Mouse (Mus musculus) cerebellum, adult 8-10 months (tissue): Measurements from ENCODE around the gene 4930404H24Rik.

Source experiments
- DNase-seq: peaks from one replicate; pipeline ENCODE4 v3.0.0; 2022

4930404H24Rik gene

DNA sequence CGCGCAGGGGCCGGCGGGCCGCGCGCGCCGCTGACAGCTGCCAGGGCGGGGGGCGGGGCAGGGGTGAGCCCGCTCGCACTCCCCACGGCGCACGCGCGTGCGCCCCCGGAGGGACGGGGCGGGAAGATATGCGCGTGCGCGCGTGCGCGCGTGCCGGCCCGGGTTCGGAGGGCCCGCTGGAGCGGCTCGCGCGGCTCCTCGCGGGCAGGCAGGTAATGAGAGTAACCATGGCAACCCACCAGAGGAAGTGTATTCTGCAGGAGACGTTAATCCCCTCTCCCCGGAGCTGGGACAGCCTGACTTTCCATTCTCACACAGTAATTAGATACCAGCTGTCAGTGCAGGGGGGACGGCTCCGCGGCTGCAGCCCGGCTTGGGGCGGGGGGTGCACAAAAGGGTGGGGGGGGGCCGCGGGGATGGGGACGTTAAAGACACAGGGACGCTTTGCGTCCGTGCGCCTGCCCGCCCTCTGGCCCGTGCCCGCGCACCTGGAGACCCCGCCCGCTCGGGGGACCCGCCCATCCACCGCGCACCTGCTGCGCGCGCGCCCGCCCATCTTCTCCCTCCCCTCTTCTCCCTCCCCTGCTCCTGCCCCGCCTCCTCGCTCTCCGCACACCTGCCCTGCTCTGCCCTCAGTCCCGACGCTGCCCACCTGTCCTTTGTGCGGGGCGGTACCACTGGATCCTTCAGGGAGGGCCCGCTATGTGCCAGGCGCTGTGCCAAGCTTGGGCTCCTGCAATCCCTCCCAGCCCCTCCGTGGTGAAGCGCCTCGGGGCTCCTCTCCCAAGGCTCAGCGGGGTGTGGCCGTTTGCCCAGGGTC, at the start of gene 4930404H24Rik:
Gene 4930404H24Rik, plus strand, starts transcription at position 218 of the 820 bp plus-strand sequence.
- peak; percentile 81 for DNase-seq

DNA sequence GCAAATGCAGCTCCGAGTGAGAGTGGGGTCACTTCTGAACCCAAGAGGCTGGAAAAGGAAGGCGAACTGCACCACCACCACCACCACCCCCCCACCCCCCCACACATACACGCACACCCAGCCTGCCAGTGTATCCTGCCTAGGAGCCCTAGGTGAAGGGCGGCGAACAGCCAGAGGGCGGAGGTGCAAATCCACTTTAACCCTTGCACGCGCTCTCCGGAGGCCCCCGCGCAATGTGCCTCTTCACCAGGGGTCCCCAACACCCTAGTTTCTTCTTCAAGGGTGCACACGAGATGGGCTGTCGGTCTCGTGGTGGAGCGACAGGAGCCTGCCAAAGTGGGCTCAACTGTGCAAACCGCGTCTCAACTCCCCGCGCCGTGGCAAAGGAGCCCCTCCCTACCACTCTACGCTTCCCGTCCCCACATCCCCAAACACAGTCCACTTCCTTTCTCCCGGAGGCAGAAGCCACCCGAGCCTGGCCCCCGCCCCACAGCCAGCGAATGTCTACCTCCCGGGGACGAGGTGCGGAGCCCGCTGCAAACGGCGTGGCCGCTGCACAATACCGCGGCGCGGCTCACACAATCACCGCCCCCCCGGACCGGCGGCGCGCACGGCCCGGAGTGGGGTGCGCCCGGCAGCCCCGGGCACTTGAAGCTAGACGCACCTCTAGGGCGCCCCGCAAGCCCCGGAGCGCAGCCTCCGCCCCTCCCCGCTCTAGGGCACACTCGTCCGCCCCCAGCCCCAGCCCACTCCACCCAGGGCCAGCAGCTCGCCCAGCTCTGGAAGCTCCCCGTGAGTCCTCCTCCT, 49.0 kb upstream of the 4930404H24Rik start:
- DNase-seq: no peak

DNA sequence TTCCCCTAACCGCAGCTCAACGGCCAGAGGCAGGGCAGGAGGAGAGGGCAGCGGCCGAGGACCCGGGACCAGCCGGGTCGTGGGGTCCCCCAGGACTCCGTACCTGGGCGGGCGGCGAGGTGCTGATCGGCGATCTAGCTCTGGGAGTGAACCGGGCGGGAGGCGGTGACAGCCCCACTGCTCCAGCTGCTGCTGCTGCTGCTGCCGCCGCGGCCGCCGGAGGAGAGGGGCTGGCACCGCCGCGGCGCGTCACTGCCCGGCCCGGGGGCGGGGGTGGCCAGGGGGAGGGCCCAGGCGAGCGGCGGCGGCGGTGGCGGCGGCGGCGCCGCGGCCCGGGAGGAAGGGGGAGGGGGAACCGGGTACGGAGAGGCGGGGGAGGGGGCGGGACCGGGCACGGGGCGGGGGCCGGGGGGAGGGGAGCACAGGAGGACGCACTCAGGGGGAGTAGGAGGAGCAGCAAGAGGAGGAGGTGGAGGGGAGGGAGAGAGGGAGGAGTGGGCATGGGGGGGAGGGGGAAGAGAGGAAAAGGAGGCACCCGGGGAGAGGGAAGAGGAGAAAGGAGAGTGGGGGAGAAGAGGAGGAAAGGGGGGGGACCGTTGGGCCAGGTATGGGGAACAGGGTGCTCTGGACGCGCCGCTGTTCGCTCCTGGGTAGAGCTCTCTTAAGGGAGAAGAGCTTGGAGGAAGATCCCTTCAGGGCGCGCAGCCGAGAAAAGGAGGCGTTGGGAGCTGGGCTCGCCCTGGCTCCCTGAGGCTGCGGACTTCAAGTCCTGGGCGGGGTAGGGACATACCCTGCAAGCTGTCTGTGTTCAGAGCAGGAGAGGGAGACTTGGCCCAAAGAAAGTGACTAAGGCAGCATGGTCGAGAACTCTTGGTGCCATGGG, 48.1 kb upstream of the 4930404H24Rik start:
- no peak for DNase-seq

DNA sequence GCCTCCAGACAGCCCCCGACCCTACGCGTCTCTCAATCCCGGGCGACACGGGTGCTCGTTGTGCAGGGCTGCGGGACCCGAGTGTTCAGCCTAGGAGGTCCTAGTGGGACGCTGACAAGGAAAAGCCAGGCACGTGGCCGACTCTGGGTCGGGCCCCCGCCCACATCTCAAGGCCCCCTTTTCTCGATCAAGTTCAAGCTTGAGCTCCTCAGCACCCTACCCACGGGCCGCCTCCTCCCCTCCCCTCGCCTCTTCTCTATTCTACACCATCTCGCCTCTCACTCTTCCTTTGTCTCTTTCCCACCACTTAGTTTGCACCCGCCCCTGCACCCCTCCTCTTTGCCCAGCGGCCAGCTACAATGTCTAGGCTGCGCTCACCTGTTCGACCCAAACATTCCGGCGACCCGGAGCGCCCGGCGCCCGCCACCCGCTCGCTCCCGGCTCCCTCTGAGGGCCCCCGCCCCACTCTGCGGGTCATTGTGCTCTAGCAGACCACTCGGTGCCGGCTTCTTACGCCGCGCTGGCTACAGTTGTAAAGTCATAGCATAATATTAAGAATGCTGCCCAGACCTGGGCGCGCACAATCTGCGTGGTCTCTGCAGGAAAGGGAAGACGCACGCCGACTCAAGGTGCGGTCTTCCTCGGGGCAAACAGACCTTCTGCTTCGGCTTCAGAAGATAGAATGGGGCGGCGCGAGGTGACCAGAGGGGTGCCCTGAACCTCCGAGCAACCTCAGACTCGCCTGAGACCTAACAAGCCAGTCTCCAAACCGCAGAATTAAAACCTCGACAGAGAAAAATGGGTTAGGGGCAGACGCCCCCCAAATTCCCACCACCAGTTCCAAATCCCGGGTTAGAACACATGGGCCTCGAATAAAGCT, 47.2 kb upstream of the 4930404H24Rik start:
- no peak for DNase-seq

DNA sequence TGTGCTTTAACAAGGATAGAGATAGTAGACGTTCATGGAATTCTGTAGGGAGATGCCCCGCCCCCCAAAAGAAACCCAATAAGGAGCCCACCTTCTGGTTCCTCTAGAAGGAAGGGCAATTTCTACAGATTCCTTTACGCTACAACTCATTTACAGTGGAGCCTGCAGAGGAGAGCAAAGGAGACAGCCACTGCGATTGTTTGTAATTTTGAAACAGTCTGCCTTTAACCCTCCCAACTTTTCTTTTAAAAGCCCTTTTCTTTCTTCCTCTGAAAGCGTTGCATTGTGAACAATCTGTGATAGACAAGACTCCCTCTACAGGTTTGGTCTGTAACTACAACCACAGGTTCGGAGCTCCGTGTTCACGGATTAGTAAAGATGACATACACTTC, 46.6 kb upstream of the 4930404H24Rik start:
- DNase-seq: peak; percentile 65

DNA sequence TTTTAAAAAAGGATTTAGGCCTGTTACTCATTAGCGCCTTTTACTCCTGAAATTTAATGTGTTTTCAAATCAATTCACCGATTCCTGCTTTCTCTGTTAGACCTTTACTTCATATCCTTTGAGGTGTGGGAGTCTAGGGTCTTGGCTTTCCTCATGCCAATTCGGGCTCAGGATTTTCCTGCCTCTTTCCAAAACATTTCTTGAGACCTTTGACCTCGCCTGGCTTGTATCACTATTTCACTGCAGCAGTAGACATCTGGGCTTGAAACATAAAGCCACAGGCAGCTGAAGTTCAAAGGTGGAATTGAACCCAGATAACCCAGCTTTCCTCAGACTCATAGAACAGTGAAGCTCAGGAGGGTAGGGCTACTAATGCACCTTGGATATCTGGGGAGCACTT, 46.1 kb upstream of the 4930404H24Rik start:
- DNase-seq: no peak

DNA sequence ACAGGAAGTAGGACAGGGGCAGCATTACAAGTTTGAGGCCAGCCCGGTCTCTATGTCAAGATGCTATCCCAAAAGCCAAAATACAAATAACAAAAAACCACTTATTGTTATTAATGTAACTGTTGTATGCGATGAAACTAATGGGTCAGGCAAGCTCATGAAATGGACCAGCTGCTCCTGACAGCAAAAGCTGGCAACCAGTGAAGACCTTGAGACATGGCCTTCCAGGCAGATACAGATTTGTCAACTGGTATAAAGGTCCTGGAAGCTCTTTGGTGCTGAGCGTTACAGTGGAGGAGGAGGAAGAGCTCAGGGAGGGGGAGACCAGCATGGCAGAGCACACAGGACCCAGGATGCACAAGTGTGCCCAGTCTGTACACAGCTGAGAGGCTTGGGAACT, 44.9 kb upstream of the 4930404H24Rik start:
- DNase-seq: no peak

DNA sequence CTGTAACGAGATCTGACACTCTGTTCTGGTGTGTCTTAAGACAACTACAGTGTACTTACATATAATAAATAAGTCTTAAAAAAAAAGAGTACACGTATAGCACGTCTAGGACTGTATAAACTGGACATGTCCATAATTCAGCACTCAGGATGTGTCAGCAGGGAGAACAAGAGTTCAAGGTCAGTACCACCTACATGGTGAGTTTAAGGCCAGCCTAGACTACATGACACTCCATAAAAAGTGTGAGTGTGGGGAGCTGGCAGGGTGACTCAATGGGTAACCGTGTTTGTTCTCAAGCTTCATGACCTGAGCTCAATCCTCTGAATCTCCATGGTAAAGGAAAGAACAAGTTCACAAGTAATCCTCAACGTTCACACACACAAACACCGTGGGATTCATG, 44.1 kb upstream of the 4930404H24Rik start:
- DNase-seq: no peak

DNA sequence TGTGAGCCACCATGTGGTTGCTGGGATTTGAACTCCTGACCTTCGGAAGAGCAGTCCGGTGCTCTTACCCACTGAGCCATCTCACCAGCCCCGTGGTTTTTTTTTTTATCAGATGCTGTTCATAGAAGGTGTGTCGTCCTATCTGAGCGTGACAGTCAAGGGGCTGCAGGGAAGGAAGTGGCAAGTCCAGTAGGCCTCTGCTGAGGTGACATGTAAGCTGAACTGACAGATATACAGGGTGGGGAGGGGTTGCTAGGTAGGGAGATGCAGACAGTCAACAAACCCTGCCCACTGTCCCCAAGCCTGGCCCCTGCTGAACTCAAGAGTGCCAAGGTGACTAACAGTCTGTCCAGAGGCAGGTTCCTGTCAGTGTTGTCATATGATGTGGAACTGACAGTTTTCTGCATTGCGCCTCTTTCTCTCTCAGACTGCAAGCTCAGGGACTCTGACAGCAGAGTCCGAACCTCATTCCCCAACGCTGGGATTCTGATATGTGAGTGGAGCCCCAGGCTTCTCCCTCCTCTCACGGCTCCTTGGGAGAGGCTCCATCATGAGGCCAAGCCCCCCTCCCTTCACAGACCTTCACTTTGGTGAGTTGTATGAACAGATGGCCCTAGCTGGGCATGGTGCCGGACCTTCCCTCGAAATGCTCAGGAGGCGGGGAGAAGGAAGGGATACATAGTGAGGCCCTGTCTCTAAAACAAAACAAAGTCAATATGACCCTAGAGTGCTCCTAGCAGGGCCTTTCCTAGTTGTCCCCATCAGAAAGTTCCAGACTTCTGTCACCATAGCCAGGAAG, 38.4 kb upstream of the 4930404H24Rik start:
- DNase-seq: peak; percentile 71

DNA sequence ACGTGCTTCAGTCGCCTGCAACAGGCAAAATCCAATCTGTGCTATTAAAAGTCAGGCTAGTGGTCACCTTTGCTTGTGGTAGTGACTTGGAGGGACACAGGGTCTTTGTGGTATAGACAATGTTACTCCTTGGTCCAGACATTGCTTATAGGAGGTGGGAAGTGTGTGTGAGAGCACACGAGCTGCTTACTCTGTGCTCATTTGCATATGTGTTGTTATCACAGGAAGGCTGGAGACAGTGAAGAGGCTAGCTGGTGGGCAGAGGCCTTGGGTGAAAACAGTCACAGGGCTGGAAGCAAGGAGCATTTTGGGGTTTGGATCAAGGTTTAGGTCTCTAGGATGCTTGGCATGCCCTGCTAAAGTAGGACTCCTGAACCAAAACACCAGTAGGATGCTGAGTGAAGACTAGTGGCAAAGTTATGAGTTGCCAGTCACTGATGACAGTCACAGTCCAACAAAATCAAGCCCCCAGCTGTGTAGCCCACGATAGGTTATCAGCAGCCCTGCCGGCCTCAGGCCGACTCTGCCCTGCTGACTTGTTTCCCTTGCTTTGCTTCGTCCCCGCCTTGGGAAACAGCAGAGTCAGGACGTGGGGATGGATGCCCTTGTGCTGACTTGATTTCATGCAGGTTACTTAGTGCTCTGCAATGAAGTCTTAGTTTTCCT, 37.6 kb upstream of the 4930404H24Rik start:
- no peak for DNase-seq

DNA sequence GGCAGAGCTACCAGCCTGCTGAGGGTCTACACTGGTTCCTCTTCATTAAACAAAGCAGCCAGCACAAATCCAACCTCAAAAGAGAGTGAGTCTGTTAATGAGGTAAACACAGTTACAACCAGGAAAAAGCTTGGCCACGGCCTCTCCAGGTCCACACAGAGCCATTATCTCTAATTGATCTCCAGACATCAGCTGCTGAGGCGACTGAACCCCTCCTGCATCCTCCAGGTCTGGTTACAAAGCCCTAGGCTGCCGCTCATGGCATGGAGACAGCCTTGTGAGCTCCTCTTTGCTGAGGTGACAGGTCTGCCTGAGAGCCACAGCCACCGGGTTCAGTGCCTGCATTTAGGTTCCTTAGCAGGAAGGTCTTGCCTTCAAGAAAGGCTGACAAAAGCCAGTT, 35.1 kb upstream of the 4930404H24Rik start:
- DNase-seq: no peak

DNA sequence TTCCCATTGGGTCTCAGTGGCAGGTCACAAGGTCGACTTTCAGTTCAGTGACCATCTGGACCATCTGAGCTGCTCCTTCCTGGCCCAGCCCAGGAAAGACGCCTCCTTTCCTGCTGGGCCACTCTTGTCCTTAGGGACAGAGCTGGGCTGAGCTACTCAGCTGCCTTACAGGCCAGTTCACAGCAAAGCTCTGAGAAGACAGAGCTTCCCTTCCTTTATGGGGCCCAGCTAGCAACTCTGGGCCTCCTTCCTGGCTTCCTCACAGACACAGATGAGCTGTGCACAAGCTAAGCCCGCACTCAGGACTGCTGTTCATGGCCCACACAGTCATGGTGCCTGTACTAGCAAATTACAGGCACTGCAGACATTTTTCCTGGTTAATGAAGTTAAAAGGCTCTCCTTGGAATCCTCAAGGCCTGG, 34.6 kb upstream of the 4930404H24Rik start:
- no peak for DNase-seq

DNA sequence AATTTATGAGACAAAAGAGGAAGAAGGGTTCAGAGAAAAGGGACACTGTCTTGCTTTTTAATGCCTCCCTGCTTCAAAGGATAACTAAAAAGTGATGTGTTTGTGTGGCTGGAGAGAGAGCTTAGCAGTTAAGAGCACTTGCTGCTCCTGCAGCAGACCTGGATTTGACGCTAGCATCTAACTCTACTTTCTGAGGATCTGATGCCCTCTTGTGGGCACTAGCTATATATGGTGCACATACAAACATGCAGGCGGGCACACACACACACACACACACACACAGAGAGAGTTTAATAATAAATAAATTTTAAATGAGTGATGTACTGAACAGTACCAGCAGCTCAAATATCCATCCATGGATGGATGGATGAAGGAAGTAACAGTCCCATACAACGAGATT, 29.3 kb upstream of the 4930404H24Rik start:
- DNase-seq: no peak

DNA sequence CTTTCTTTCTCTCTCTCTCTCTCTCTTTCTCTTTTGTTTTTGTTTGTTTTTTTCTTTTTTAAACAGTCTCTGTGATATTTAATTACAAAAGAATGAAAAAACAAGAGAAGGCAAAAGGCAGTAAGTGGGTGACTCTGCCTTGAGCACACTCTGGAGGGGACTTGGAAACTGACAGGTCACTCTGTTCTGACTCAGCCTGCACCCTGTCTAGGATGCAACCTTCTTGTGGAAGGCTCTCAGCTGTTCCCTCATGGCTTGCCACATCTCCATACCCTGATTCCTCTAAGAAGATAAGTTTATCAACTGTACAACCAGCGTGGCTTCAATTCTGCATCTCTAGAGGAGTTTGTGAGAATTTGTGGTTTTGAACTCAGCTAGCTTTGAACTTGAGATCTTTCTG, 25.2 kb upstream of the 4930404H24Rik start:
- DNase-seq: no peak

DNA sequence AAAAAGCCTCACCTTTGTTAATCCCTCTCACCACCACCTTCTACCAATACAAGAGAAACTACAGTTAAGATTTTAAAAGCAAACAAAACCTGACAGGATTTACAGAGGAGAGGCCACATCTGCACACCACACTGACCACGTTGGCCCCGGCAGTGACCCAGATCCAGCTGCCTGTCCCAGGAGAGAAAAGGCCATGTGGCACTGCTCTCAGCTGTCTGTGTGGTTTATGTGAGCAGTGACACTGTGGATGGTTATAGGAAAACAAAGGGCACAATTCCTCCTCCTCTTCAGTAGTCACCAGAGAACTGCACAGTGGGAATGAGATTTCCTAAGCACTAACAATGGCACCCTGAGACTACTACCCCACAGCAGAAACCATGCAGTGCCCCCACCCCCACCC, 23.3 kb upstream of the 4930404H24Rik start:
- DNase-seq: no peak

DNA sequence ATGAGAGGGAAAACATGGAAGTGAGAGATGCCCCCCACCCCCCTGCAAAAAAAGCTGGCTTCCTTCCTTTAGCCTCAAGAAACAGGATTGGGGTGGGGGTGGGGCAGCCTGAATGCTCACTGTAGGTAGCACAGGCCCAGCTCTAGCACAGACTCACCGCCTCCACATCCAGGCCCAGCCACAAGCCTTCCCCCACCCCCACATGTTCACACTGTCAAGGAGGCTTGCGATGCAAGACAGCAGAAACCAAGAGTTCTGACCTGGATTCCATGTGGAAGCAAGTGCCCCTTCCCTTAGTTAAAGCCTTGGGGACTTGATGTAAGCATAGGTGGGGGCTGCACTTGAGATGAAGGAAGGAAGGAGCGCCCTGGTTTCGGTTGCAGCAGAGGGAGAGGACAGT, 22.8 kb upstream of the 4930404H24Rik start:
- DNase-seq: no peak

DNA sequence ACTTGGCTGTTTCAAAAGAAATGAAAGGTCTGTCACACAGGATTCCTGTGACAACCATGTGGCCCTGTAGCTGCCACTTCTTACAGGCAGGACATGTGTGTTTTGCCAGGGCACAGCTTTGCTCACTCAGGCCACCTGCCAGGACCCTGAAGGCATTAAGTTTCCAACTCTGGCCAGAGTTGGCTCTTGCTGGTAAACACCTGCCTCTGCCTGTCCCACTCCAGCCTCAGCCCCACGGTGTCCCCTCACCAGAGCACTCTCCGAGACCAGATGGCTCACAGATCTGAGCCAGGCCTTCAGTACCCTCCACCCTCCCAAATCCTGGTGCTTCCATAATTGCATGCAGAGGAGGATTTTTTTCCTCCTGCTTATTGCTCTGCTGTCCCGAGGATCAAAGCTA, 21.6 kb upstream of the 4930404H24Rik start:
- DNase-seq: no peak

DNA sequence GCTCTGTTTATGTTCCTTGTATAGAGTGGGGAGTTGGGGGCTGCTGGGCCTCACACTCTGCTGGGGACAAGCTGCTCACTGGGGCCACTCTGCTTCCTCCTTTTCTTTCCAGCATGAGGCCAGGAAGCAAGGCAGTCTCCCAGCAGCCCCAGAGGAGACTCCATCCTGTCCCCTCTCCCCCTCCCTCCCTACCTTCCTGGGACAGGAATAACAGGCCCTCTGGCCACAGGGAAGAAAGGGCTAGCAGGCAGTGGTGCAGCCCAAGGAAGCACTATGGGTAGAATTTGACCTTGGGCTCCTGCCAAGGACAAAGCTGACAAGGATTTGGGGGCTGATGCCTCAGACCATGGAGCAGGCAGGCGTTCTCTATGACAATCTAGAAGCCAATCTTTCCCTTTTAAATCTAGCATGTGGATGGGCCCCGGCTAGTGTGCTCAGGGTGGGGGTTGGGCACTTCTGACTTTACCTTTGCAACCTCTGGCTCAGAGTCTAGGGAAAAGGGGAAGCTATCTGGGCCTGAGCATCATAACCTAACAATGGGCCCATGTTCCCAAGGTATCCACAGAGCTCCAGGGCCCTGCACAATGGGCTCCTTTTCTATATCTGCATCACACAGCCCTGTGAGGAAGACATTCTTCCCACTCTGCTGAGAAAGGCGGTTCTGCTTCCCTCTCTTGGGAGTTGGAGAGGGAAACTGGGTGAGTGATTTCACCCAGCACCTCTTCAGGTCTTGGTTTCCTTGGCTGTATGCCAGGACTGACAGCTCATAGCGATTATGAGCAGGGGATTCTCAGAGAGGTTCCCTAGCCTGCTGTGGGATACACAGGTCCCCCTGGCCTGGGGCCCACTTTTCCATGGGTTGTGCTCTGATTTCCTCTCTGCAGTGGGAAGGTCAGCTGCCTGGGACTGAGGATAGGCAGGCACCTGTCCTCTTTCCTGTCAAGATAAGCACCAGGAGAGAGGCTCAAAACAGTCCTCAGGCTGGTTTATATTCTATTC, 17.2 kb upstream of the 4930404H24Rik start:
- no peak for DNase-seq

DNA sequence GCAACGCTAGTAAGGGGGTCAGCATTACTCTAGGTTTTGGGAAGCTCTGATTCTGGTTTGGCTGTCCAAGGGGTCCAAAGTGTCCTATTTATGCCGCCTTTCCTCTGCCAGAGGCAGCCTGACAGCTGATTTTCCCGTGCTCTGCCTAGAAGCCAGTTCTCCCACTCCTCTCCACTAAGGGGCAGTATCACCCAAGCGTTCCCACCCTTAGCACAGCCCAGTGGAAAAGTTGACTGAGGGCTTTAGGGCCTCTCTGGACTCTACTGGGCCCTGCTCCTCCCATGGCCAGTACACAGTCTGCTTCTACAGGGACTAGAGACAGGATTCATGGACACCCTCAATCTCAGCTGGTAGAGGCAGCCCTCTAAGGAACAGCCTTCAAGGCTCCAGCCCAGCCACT, 14.0 kb upstream of the 4930404H24Rik start:
- peak; percentile 73 for DNase-seq
